Mouse (Mus musculus) sigmoid colon, adult 10 weeks (tissue): Measurements from ENCODE around the gene Macrod1. TPM values are rescaled to one million over a fixed set of nuclear protein-coding genes. Genes with fewer than 3 reads are reported as not detected.

Experiments used
- polyA plus RNA-seq: library from polyadenylated mRNA; stranded (reverse); fragments of 350-450 nt; fragmentation: Illumina TruSeq; extraction: RNeasy Lipid Tissue Mini Kit (QIAGEN cat#74804); gene quantifications from one replicate; pipeline ENCODE4 v1.2.3, GENCODE M21; 2014; ENCODE audit warnings: low read depth, low replicate concordance

The Macrod1 gene
- polyA plus RNA-seq = 2.6 TPM

GRCm38 (mm10) chr19:7056248-7057087 is at the start of gene Macrod1:
Gene Macrod1 (plus strand): TSS chr19:7056810.

GRCm38 (mm10) chr19:7019191-7019590 is 37.4 kb upstream of the Macrod1 start, which contains the start of gene Fermt3:
Gene Fermt3 (minus strand): TSS chr19:7019469.

GRCm38 (mm10) chr19:7039841-7040636 is 16.6 kb upstream of the Macrod1 start, which contains the start of gene Stip1:
Gene Stip1 (minus strand): TSS chr19:7039967.

GRCm38 (mm10) chr19:7105544-7105943 is 48.9 kb downstream of the Macrod1 start, which contains the start of gene Flrt1:
Gene Flrt1 (minus strand): TSS chr19:7105729.

GRCm38 (mm10) chr19:7205753-7206736 is 149.4 kb downstream of the Macrod1 start, which contains the start of gene Otub1:
Gene Otub1 (minus strand): TSS chr19:7206316.

GRCm38 (mm10) chr19:7217162-7217925 is 160.7 kb downstream of the Macrod1 start, which contains the start of gene Cox8a:
Gene Cox8a (minus strand): TSS chr19:7217616.

GRCm38 (mm10) chr19:7240782-7241690 is 184.4 kb downstream of the Macrod1 start, which contains the start of gene Naa40:
Gene Naa40 (minus strand): TSS chr19:7241183.

Other genes starting within 250 kb of the Macrod1 start
- gene Rps6ka4, start 216.2 kb upstream of the Macrod1 start, polyA plus RNA-seq = not detected
- gene Ccdc88b, start 198.6 kb upstream of the Macrod1 start, polyA plus RNA-seq = not detected
- 9.6 TPM for gene Trmt112, start 147.1 kb upstream of the Macrod1 start, polyA plus RNA-seq
- 22.6 TPM for gene Prdx5, start 146.7 kb upstream of the Macrod1 start, polyA plus RNA-seq
- gene Esrra, start 135.0 kb upstream of the Macrod1 start, polyA plus RNA-seq = 16.9 TPM
- not detected for gene Catsperz, start 131.4 kb upstream of the Macrod1 start, polyA plus RNA-seq
- not detected for gene Kcnk4, start 122.3 kb upstream of the Macrod1 start, polyA plus RNA-seq
- gene Bad, start 114.9 kb upstream of the Macrod1 start, polyA plus RNA-seq = 1.6 TPM
- 0.73 TPM for gene Gpr137, start 114.3 kb upstream of the Macrod1 start, polyA plus RNA-seq
- 4.9 TPM for gene Ppp1r14b, start 81.8 kb upstream of the Macrod1 start, polyA plus RNA-seq
- 16.1 TPM for gene Plcb3, start 80.3 kb upstream of the Macrod1 start, polyA plus RNA-seq
- 7.6 TPM for gene Fkbp2, start 76.3 kb upstream of the Macrod1 start, polyA plus RNA-seq
- gene Vegfb, start 69.2 kb upstream of the Macrod1 start, polyA plus RNA-seq = 6.6 TPM
- not detected for gene Dnajc4, start 64.2 kb upstream of the Macrod1 start, polyA plus RNA-seq
- not detected for gene Nudt22, start 60.7 kb upstream of the Macrod1 start, polyA plus RNA-seq
- gene Trpt1, start 60.7 kb upstream of the Macrod1 start, polyA plus RNA-seq = 1.1 TPM
- gene Fermt3, start 37.3 kb upstream of the Macrod1 start, polyA plus RNA-seq = 0.38 TPM
- 30.8 TPM for gene Stip1, start 16.8 kb upstream of the Macrod1 start, polyA plus RNA-seq
- 0.25 TPM for gene Flrt1, start 48.9 kb downstream of the Macrod1 start, polyA plus RNA-seq
- 28.8 TPM for gene Otub1, start 149.5 kb downstream of the Macrod1 start, polyA plus RNA-seq
- gene Cox8a, start 160.8 kb downstream of the Macrod1 start, polyA plus RNA-seq = 141 TPM
- gene Naa40, start 184.4 kb downstream of the Macrod1 start, polyA plus RNA-seq = 12.0 TPM
- gene Rcor2, start 210.5 kb downstream of the Macrod1 start, polyA plus RNA-seq = not detected